Mouse (Mus musculus): ENCODE results near the gene Idh3g. TPM values are rescaled to one million over a fixed set of nuclear protein-coding genes. Genes with fewer than 3 reads are reported as not detected.

Gene Idh3g
- 100 to 1,000 TPM; 412 to 482 TPM for total RNA-seq (2021)
- long read RNA-seq, experiment 1, partial matches to known transcripts: 39 of 629 reads
- long read RNA-seq, experiment 1, other reads (novel, unspliced or antisense): 588 of 629 reads
- long read RNA-seq, experiment 2, transcript Idh3g-202 (6 exons, 859 nt): major isoform, 5 of 224 reads
- long read RNA-seq, experiment 2, partial matches to known transcripts: 13 of 224 reads
- long read RNA-seq, experiment 2, other reads (novel, unspliced or antisense): 206 of 224 reads

- peak; percentile 92 to 93 for DNase-seq
These were observed at the start of gene Idh3g, which contains the start of gene Ssr4 for GRCm38 (mm10) chrX:73786364-73787224. Gene Idh3g, minus strand, starts transcription at chrX:73786897. Gene Ssr4, plus strand, starts transcription at chrX:73787028.

GRCm38 (mm10) chrX:73835731-73836130 is 49.0 kb upstream of the Idh3g start:
- no peak for DNase-seq

GRCm38 (mm10) chrX:73824185-73825151 is 37.8 kb upstream of the Idh3g start, which contains the start of gene Pdzd4:
Gene Pdzd4, minus strand, starts transcription at chrX:73824969.
- peak; percentile 47 to 62 for DNase-seq

GRCm38 (mm10) chrX:73823747-73824146 is 37.0 kb upstream of the Idh3g start:
- DNase-seq: no peak

- no peak for DNase-seq
These were observed 30.1 kb upstream of the Idh3g start for GRCm38 (mm10) chrX:73816596-73817314.

GRCm38 (mm10) chrX:73815072-73815471 is 28.4 kb upstream of the Idh3g start:
- DNase-seq: no peak

GRCm38 (mm10) chrX:73805814-73806213 is 19.1 kb upstream of the Idh3g start:
- DNase-seq: no peak

GRCm38 (mm10) chrX:73798502-73798901 is 11.8 kb upstream of the Idh3g start:
- peak; percentile 74 to 88 for DNase-seq

- no peak for DNase-seq
These were observed 10.8 kb upstream of the Idh3g start for GRCm38 (mm10) chrX:73797511-73797910.

GRCm38 (mm10) chrX:73793505-73793904 is 6.8 kb upstream of the Idh3g start:
- DNase-seq: no peak

GRCm38 (mm10) chrX:73793039-73793438 is 6.3 kb upstream of the Idh3g start:
- DNase-seq: no peak

GRCm38 (mm10) chrX:73788501-73788900 is 1.8 kb upstream of the Idh3g start:
- DNase-seq: no peak

GRCm38 (mm10) chrX:73787225-73787558 is 495 bp upstream of the Idh3g start:
- DNase-seq: no peak

- DNase-seq: no peak
These were observed 1.0 kb downstream of the Idh3g start for GRCm38 (mm10) chrX:73785666-73786065.

GRCm38 (mm10) chrX:73782227-73782626 is 4.5 kb downstream of the Idh3g start:
- no peak for DNase-seq

- no peak for DNase-seq
These were observed 11.8 kb downstream of the Idh3g start for GRCm38 (mm10) chrX:73774802-73775483.

GRCm38 (mm10) chrX:73774168-73774760 is 12.4 kb downstream of the Idh3g start, which contains the start of gene Srpk3:
Gene Srpk3, plus strand, starts transcription at chrX:73774405.
- no peak for DNase-seq

- DNase-seq: no peak
These were observed 19.4 kb downstream of the Idh3g start for GRCm38 (mm10) chrX:73767267-73767666.

- peak; percentile 81 to 83 for DNase-seq
These were observed 21.4 kb downstream of the Idh3g start for GRCm38 (mm10) chrX:73765311-73765710.

- peak; percentile 8 to 39 for DNase-seq
These were observed 27.9 kb downstream of the Idh3g start for GRCm38 (mm10) chrX:73758611-73759290.

Data from adrenal gland, postnatal 36 days (tissue).